Mouse (Mus musculus) gastrocnemius, postnatal 25 days (tissue): ENCODE data around the gene Stc2. TPM values are rescaled to one million over a fixed set of nuclear protein-coding genes. Genes with fewer than 3 reads are reported as not detected.

Source experiments
- DNase-seq: peaks from one replicate; pipeline ENCODE4 v3.0.0; 2022
- total RNA-seq, 2 experiments: library from RNA; stranded (reverse); gene quantifications; 1 replicate in 1 of 2; 2 replicates in 1 of 2; pipeline ENCODE4 v1.2.3; 2021

The Stc2 gene
- total RNA-seq, 2 experiments from 2014 or later, result 3.1 to 4.4 TPM

DNA sequence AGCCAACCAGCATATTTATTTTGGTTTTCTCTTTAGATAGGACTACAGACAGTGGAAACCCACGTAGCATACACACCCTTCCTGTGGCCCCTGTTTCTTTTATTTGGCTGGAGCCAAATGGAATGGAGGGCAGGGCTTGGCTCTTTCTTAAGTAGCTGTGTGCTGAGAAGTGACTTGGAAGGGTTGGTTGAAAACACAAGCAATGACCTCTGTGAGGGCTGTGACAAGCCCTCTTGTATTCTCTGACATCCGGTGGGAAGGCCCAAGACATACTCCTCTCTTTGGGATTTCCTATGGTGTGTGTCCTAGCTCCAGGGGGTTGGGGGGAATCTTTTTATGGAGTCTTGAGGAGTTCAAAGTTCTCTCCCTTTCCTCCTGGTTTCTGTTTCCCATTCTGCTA lies 3.5 kb downstream of the Stc2 start:
- DNase-seq, result no peak

GRCm38 (mm10) chr11:31365981-31366380 lies 3.9 kb downstream of the Stc2 start:
- DNase-seq, result no peak

GRCm38 (mm10) chr11:31365280-31365679 lies 4.6 kb downstream of the Stc2 start:
- no peak for DNase-seq

- no peak for DNase-seq
Measured at GRCm38 (mm10) chr11:31362856-31363255, 7.0 kb downstream of the Stc2 start.

DNA sequence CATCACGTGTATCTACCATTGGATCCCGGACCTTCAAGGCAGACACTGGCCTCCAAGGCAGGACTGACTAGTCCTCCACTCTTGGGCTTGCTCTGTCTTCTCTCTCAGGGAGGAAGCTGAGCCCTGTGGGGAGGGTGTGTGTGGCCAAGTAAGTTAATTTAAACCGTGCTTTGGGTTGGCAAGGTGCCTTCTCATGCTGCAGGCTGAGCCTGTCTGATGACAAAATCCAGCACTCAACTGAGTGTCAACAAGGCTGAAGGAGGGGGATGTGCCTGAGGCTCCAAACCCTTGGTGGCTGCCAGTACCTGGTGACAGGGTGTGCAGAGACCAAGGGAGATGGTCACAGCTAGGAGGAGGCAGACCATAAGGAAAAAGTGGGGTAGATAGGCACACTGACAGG lies 7.5 kb downstream of the Stc2 start:
- DNase-seq, result peak; percentile 18

DNA sequence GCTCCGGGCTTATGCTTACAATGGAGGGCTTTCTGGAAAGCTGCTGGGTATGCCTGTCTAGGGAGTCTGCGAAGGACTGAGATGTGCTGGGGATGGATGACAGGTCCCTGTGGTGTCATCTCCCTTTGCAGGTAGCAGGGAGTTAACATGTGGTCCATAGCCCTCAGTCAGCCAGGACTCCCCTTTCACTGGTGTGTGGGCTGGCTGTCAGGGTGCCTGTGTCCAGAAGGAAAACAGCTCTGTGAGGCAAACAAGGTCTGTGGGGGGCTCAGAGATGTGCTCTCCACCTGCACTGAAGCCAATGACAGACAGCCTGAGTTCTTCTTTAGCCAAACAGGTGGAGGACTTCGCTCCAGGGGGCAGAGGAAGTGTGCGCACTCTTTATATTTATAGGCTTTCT lies 8.8 kb downstream of the Stc2 start:
- DNase-seq, result no peak

GRCm38 (mm10) chr11:31359283-31359902 lies 10.5 kb downstream of the Stc2 start:
- no peak for DNase-seq

DNA sequence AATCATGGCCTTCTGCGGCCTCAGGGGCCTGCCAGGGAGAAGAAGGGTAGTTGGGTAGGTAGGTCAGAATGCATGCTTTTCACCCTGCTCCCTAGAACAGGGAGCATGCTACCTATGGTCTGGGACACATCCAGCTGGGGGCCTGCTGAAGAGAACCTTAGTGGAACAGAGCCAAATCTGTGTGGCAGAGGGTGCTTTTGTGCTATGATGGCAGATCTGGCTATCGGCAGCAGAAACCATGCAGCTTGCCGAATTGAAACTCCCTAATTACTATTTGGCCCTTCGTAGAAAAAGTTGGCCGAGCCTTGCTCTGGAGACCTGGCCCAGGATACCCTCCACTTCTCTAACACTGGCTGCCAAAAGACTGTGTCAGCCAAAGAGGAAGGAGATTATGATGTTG lies 11.4 kb downstream of the Stc2 start:
- no peak for DNase-seq

DNA sequence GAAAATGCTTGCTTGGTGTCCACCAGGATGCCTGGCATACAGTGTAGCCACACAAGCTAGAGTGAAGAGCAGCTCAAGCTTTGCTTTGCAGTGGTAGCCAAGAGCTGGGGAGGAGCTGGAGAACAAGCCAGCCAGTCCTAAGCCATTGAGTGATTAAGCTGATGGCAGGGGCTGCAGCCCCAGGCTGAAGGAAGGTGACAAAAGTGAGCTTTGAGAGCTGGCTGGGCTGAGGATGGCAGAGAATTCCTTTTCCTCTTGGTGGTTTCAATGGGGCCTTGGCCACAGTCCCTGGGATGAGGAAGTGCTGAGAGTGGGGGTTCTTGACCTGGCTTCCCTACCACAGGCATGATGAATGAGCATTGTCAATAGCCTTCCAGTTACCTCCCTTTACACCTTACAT lies 13.0 kb downstream of the Stc2 start:
- DNase-seq, result no peak

GRCm38 (mm10) chr11:31355737-31356136 lies 14.1 kb downstream of the Stc2 start:
- DNase-seq, result no peak

- no peak for DNase-seq
Measured at GRCm38 (mm10) chr11:31354514-31354913, 15.4 kb downstream of the Stc2 start.

Other genes with a start within 250 kb of the Stc2 start
- gene Gm17332, start 187.6 kb downstream of the Stc2 start, total RNA-seq, result not detected